Mouse (Mus musculus) kidney, postnatal 25 days (tissue): ENCODE results near the gene Herc1.

Experiments used
- DNase-seq, 2 experiments: peaks; one replicate each; pipeline ENCODE4 v3.0.0; 2021; ENCODE audit warnings: mixed read lengths in 2 of 2

Gene Herc1

DNA sequence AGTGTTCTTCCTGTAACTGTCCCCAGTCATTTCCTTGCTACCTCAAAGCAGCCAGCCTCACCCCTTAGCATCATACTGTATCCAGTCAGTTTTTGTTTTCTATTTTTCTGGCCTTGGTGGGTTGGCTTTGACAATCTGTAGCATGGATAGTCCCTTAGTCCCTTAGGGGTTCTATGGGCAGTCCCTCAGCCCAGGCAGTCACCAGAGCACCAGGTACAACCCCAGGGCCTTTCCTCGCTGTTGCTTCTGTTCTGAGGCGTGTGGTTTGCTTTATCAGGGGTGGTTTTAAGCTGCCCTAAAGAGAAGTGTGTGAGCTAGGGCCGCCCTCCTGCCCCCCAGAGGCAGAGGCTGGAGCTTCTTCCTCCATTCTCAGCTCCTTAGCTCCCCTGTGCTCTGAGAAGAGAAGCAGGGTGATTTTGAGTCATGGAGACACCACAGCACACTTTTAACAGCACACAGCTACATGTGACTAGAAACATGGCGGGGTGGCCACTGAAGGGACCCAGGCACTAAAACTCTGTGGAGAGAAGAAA, 153.7 kb downstream of the Herc1 start:
- DNase-seq = no peak

GRCm38 (mm10) chr9:66504518-66504917, 154.3 kb downstream of the Herc1 start:
- no peak for DNase-seq

DNA sequence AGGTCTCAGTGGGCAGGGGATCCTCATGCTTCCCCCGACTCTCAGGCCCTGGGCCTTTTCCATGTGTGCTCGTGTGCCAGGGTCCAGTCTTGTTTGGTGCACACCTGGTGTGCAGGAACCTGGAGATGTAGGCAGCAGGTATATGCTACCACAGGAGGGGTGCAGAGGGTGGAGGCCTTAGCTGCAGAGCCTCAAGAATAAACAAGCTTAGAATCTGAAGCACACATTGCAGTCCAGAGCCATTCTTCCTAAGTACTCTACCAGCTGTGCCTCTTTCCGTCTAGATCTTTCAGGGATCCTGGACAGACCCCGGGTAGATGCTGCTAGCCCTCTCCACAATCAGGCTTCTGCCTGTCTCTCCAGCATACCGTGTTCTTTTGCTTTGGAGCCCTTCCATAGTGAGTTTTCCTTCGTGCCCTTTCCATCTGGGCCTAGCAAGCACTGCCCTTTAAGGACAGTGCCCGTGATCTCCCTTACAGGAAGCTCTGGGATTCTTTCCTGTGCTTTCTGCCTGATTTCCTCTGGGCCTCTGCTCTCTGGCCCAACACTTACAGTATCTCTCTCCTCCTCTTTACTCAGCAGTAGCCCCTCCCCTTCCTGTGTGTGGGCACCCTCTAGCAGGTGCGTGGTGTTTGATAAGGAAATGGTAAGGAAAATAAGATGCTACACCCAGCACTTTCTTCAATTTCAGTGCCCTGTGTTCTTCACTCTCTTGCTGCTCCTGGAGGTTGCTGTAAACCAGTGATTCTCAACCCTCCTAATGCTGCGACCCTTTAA, 155.1 kb downstream of the Herc1 start:
- no peak for DNase-seq

GRCm38 (mm10) chr9:66506011-66506410, 155.8 kb downstream of the Herc1 start:
- DNase-seq = no peak

GRCm38 (mm10) chr9:66506424-66506823, 156.2 kb downstream of the Herc1 start:
- peak; percentile 22 to 52 for DNase-seq

- DNase-seq = no peak
Observed at GRCm38 (mm10) chr9:66507684-66508083, 157.4 kb downstream of the Herc1 start.

DNA sequence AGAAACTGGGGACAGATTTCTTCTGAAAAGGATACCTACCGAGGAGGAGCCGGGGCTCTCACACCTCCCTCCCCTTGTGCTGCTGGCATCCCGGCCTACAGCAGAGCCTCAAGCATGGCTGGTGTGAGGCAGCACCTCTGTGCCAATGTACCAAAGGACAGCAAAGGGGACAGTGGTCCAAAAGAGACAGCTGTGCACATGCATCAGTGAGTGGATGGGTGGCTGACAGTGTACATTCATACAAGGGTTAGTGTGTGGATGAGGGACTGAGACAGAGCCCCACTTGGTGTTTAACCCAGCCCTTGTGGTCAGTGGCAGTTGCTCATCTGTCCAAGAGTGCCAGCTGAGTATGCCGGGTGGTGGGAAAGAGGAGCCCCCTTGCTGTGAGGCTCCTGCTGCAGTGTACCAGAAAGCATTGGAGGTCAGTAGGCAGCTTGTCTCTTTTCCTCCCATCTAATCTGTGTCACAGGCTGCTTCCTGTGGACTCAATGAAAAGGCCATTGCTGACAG, 158.7 kb downstream of the Herc1 start:
- DNase-seq = no peak

GRCm38 (mm10) chr9:66510351-66510841, 160.1 kb downstream of the Herc1 start:
- no peak for DNase-seq

DNA sequence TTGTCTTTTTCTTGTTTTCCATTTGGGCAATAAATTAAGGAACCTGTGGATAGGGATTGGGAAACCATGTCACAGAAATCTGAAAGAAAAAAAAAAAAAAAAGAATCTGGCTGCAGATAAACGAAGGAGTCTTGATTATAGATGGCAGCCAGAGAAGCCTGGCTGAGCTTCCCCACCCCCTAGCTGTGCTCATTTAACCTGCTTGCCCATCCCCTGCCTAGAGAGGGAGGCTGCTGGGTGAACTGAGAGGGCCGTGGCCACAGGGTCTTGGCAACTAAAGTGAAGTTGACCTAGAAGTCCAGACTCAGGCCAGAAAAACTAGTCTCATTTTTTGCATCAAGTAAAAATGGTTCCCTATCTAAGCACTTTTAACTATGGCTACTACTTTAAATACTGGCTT, 160.7 kb downstream of the Herc1 start:
- peak; percentile 13 to 52 for DNase-seq

GRCm38 (mm10) chr9:66511580-66512350, 161.5 kb downstream of the Herc1 start:
- DNase-seq = peak; percentile 92 to 97

GRCm38 (mm10) chr9:66512351-66512671, 162.1 kb downstream of the Herc1 start:
- DNase-seq = peak; percentile 89 to 95

DNA sequence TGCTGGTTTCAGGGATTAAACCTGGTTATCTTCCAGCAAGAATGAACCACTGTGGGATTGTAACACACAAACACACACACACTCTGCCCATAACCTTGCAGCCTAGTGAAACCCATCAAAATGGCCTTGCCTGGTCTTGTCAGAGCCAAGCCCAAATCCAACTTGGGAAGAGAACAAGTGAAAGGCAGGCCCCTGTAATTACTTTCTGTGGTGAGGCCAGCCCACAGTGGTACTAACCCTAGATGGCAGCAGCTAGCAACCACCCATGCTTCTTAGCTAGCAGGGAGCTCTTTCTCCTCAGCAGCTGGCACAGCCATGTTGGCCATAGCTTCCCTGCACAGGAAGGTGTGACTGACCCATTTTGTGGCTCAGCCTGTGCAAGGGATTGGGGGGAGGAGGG, 162.9 kb downstream of the Herc1 start:
- peak; percentile 25 to 46 for DNase-seq

DNA sequence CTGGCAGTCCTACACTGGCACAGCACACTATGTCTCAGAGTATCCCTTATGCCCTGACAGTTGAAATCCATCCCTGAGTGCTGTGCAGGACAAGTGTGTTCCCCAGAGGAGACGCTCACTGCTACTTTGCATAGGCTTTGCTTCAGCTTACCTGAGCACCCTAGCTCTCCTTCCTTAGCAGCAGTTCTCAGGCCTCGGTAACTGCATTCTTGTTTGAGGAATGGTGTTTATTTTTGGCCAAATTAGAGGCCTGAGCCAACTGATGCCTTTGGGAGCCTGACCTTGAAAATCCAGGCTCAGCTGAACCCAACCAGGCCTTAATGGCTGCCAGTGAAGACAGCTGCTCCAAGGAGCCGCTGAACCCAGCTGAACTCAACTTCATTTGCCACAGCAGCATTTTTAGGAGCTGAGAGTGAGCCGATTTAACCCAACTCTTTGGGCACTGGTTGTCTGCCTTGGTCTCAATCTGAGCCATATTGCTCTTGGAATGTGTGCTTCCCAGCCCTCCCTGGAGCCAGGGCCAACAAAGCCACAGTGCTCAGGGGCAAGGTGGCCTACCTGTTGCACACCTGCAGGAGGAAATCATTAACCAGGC, 163.5 kb downstream of the Herc1 start:
- DNase-seq = no peak

- DNase-seq = peak; percentile 72 to 83
Observed at GRCm38 (mm10) chr9:66514256-66514770, 164.1 kb downstream of the Herc1 start, which contains the start of gene Fbxl22. TSS of gene Fbxl22 (minus strand) at chr9:66514593.

DNA sequence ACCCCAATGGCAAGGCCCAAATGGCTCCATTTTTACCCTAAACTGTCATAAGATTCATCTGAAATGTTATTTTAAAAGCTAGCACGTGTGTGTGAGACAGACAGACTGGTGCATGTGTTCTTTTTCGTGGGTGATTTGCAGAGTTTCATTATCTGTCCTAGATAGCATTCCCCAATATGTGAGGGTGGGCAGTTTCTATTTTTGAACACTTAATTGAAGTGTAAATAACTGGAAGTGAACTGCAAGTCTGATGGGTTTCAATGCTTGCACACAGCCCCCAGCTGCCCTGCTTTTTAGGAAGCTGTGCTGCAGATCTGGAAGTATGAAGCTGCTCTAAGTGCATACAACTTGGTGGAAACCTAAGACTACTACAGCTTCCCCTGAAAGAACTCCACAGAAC, 164.9 kb downstream of the Herc1 start:
- DNase-seq = no peak

DNA sequence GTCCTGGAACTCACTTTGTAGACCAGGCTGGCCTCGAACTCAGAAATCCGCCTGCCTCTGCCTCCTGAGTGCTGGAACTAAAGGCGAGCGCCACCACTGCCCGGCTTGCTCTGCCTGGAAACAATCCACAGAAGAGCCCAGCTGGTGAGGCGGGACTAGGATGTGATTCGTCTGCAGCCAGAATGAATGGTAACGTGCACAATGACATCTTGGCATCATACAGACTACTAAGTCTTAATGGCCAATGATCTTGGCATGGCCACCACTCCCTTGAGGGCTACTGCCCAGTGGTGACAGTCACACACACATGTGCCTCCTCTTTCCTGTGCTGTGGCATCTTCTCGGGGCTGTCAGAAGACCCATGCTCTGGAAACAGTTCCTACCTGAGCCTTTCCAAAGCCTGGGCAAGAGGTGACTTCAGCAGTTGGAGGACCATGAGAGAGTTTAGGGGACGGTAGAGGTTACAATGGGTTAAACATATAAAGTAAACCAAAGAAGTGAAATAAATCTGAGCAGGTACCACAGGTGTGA, 165.5 kb downstream of the Herc1 start:
- DNase-seq = no peak

DNA sequence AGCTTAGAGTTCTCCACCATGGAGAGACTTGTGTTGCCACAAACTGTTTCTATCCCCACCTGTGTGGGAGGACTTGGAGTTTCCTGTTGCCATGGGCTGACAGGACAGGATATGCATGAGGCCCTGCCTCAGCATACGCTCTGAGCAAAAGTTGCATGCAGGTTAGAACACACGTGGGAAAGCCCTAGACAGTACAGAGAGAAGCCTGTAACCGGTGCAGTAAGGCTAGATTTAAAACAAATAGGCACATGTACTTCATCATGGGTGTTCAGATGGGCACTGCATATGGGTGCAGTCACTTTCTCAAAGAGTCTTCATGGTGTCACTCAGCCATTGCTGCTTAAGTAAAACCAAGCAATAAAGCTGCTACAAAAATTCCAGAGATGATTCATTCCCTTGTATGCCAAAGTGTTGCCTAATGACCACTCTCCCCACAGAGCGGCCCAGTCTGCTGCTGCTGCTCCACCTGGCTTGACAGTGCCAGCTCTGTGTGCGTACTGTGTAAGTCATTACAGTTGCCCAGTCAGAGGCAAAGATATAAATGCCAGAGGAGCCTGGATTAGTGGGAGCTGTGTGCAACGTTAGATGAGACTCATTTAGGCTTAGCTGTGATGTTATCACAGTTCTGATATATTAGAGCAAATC, 166.2 kb downstream of the Herc1 start:
- DNase-seq = no peak

- DNase-seq = no peak
Observed at GRCm38 (mm10) chr9:66517746-66518145, 167.5 kb downstream of the Herc1 start.

DNA sequence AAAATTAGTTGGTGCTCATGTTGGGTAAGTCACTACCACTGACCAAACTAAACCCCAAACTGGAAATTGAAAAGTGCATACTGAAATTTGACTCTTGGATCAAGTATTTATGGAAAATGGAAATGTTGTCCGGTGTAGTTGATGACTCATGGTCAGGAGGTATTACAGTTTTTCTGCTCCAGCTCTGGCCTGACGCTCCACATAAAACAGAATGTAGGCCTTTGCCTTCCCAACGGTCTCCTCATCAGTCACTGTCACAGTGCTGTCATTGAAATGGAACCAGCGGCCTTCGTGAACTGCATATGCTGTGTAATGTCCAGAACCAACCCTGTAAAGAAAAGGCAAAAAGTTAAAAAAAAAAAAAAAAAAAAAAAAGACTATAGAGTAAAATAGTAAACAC, 168.0 kb downstream of the Herc1 start:
- DNase-seq = no peak

DNA sequence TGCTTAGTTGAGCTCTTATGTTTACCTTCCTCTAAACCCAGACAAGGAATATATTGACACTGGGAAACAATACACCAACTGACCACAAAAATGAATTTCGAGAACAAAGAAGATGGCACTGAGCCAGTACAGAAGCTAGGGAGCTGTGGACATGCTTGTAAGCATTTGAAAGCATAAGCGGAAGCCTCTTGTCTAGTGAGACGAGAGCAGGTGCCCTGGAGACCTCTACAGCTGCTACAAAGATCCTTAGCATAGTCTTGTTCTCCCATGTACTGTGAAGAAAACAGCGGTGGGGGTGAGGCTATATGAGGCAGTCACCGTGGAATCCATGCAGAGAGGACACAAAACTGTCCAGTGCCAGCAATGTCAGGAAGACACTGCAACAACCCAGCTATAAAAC, 168.7 kb downstream of the Herc1 start:
- DNase-seq = peak in 1 of 2 experiments; percentile 16

DNA sequence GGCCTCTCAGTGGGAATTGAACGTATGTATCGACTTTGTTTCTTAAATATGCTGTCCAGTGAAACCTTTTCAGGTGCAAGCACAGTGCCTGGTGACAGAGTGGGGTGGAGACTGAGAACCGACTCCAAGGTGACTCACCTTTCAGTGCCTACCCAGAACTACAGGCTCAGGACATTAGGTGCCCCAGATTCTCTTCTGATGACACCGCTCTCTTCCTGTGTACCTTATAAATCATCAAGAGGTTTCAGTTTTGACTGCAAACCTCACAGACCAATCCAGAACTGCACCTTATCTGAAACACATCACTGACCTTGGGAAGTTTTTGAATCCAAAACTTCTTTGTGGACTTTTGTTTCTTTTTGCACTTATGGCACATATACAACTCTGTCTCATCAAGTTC, 170.0 kb downstream of the Herc1 start:
- DNase-seq = no peak

DNA sequence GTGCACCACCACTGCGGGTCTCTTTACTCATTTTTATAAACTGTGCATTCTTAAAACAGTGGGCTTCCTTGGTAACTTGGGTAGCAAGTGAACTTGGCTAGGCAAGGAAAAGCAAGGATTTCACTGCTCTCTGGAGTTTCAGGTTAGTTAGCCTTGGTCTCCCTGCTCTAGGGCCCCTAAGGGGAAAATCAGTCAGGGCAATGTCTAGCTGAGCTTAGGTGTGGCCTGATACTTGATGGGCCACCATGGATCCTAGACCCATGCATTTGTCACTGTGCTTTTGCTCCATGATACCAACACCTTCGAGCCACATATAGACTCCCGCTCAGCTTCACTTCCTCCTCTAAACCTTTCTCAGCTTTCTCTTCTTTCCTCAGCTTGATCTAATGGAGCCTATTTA, 171.3 kb downstream of the Herc1 start:
- no peak for DNase-seq
